Mouse (Mus musculus): ENCODE results near the gene Hebp2. TPM values are rescaled to one million over a fixed set of nuclear protein-coding genes. Genes with fewer than 3 reads are reported as not detected.

The Hebp2 gene
- polyA plus RNA-seq, 2 experiments from 2014 or later = not detected

GRCm38 (mm10) chr10:18508586-18508985 is 37.3 kb downstream of the Hebp2 start:
- ATAC-seq = no peak

GRCm38 (mm10) chr10:18507869-18508473 is 37.9 kb downstream of the Hebp2 start:
- no peak for ATAC-seq

GRCm38 (mm10) chr10:18506501-18506946 is 39.4 kb downstream of the Hebp2 start:
- no peak for ATAC-seq

GRCm38 (mm10) chr10:18505690-18506089 is 40.2 kb downstream of the Hebp2 start:
- no peak for ATAC-seq

- no peak for ATAC-seq
Measured at GRCm38 (mm10) chr10:18501997-18502396, 43.9 kb downstream of the Hebp2 start.

- no peak for ATAC-seq
Measured at GRCm38 (mm10) chr10:18497066-18497465, 48.8 kb downstream of the Hebp2 start.

- no peak for ATAC-seq
Measured at GRCm38 (mm10) chr10:18494249-18494648, 51.6 kb downstream of the Hebp2 start.

- no peak for ATAC-seq
Measured at GRCm38 (mm10) chr10:18493010-18493894, 52.6 kb downstream of the Hebp2 start.

GRCm38 (mm10) chr10:18491952-18492351 is 53.9 kb downstream of the Hebp2 start:
- ATAC-seq = no peak

GRCm38 (mm10) chr10:18489936-18490335 is 55.9 kb downstream of the Hebp2 start:
- ATAC-seq = no peak

Other genes with a start within 250 kb of the Hebp2 start
- gene Nhsl1, start 227.1 kb downstream of the Hebp2 start, polyA plus RNA-seq (2017; shearing (Covaris generic)) = under 1 TPM; 0.54 to 0.69 TPM
- under 1 TPM; 0.25 to 0.30 TPM for gene Arfgef3, start 197.9 kb upstream of the Hebp2 start, polyA plus RNA-seq (2017; shearing (Covaris generic))
- not detected for gene Gm4922, start 240.7 kb upstream of the Hebp2 start, polyA plus RNA-seq (2017; shearing (Covaris generic))